Mouse (Mus musculus) cortical plate, adult 2 months (tissue): ENCODE results near the gene Mgat4c.

ENCODE experiments used
- CTCF ChIP-seq: fragments of 200-500 bp; IDR thresholded peaks from 2 replicates; pipeline ENCODE4 v1.5.1; 2011; ENCODE audit warnings: mild to moderate bottlenecking, control low read depth, low read length; ENCODE audit not compliant: insufficient read depth; ENCODE audit errors: extremely low read depth
- POLR2A ChIP-seq: fragments of 200-500 bp; IDR thresholded peaks from 2 replicates; pipeline ENCODE4 v1.6.1; 2011; ENCODE audit warnings: mild to moderate bottlenecking, low read length, control low read depth; ENCODE audit not compliant: insufficient read depth; ENCODE audit errors: extremely low read depth

DNA sequence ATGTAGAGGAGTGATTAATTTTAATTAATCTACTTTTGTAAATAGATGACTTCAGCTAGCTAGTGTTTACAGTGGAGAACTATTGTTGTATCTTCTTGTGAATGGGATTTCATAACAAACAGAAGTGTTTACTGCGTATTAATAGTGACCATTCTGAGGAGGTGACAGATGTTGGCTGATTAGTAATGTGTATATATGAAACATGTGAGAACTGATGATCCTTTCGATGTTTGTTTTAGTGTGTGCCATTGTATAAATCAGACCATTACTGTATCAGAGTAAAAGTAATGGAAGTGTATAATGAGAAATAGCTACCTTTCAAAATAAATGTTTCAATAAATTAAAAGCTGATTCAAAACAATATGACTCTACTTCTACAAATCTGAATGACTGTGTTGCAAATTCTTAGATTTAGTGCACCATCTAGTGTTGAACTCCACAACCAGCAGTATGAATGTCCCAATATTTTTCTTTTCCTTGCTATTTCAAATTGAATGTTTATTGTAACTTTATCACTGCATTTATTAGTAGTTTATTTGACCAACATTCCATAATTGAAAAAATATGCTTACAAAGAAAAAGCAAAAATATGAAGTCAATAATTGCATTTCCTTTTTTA is 736.5 kb downstream of the Mgat4c start:
- TF ChIP-seq CTCF (no peak), POLR2A (no peak)
